Mouse (Mus musculus): Measurements from ENCODE around the gene Cald1.

The Cald1 gene

DNA sequence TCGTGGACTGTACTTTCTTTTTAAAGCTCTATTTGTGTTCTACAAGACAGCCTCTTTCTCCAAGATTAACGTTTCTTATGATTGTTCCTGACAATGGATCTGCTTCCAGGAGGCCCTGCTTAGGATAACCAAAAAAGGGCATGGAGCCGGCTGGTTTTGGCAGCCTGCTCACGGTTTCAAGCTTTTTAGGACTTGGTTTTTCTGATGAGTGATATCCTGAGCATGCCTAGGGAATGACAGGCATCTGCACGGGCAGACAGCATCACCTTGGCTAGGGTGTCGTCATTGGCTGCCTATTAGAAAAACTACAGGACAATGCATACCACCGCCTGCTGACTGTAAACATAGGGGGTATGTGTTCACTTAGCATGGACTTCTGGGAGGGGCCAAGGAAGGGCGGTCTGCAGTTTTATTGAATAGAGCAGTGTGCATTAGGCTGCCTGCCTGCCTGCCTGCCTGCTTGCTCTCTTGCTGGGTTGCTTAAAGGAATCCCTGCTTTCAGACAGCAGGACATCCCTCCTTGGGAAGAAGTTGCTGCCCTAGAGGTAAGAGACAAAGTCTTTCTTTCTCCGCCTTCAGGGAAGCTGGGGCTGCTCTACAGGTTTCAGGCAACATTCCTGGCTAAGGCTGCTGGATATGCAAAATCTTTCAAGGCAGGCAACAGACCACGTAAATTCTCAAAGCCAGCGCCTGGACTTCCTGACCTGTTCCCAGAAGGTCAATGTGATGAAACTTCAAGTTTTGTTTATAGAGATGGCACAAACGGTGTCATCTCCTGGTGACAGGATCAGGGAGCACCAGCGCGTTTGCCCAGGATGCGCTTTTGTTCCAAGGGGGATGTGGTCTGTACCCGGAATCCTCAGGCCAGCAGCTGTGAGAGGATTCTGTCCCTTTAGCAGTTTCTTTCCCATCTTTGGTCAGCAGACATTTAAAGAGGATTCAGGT lies at the start of gene Cald1:
TSS of gene Cald1 (plus strand) at position 380 of the 945 bp plus-strand sequence.
- DNase-seq (ENCODE audit: low read depth) = no peak

DNA sequence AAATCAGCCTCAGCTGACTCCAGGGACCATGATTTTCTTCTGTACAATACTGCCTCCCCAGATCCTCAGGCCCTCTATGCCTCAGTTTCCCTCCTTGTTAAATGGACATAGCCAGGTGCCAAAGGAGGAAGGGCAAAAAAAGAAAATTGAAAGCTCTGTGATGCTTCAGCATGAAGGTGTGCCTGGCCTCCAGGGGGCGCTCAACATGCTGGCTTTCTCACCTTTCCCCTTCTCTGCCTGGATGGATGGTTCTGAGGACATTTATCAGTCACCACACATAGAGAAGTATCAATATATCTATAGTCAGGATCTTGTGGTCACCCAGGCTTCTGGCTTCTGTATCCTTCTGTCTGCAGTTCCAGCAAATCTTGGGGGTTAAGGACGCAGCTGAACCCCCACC lies 49.3 kb upstream of the Cald1 start:
- DNase-seq (ENCODE audit: low read depth) = peak; percentile 18

DNA sequence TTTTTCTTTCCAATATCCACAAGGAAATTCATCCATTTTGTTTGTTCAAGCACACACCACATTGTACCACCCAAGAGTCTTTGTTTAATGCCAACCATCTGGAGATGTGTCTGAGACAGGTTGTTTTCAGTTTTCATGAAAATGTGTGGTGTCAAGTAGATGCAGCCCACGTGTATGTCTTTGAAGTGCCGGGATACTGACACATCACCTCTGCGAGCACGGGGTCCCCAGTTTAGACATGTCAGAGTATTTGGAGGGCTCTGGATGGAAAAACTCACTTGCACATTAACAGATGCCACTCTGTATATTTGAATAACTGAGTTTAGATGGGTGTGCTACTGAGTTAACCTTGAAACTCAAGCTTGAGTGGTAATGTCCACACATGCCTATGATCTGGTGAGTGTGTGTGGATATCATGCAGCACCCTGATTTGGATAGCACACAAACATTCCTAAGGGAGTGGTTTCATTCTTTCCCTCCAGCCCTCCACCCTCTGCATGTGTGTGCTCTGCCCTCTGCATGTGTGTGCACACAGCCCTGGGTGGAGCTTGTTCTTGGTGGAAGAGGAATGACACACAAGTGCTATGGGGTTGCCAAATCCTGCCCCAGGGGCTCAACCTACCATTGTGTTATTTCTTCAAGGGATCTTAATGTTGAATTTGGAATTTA lies 45.7 kb upstream of the Cald1 start:
- no peak for DNase-seq (ENCODE audit: low read depth)

DNA sequence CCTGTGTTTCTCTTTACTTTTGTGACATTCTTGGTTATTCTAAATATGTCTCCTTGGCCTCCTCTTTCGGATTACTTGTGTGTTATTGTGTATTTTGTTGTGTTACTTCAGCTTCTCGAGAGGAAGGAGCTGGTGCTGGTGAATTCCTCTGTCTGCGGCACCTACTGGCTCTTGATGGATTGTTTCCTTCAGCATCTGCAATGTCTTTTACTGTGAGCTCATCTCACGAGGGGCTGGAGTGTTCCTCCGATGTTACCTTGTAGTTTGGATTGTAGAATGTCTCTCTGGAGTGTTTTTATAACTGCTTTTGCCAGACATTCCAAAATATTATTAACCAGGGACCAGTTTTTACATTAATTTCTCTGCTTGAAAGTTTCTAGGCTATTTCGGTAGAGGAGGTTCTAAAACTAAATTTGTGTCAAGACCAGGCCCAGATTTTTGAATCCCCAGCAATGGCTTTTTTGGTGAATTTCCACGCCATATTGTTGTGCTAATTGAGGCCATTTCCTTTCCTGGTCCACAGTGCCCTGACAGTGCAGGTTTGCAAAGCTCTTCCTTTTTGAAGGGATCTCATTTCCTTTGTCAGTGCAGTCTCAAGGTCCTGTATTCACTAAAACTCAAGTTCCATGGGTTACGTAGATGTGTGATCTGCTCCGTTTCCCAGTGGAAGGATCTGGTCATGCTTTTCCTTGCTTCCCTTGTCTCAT lies 43.9 kb upstream of the Cald1 start:
- DNase-seq (ENCODE audit: low read depth) = no peak

DNA sequence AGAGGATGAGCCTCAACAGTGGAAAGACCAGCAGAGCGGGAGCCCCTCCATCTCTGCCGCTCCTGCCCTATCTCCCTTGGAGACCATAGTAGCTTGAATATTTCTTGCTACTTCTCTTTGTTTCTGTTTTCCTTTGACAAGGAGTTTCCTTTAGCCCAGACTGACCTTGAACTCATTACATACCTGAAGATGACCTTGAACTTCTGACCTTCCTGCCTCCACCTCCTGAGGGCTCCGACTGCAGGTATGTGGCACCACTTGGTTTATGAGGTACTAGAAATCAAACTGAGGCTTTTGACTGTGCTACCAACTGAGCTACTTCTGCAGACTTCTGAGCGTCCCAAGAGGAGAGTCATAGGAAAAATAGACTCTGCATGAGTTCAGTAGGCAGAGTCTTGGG lies 38.8 kb upstream of the Cald1 start:
- no peak for DNase-seq (ENCODE audit: low read depth)

DNA sequence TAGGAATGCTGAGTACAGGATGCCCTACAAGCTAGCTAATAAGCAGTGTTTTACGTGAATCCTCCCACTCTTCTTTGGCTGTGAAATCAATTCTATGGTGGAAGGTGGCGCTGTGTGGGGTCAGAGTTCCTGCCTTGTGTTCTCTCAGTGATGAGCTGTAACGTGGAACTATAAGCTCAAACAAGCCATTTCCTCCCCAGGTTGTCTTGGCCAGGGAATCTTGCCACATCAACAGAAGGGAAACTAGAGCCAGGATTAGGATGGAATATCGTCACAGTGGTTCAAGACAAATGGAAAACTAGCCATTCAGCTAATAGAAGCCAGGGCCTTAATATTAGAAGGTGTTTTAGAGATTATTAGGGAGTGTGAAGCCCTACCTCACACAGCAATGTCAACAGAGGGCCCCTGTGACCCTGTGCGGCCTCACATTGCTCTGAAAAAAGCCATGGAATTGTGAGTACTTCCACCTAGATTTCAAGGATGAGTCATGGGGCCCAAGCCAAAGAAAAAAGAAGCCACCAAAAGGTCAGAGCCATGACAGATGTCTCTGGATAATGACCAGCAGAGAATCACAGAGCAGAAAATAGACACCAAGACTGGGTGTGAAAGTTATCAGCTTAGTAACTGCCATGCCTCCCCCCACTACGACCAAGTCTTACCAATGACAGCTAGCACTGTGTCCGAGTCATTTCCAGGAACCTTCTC lies 33.0 kb upstream of the Cald1 start:
- no peak for DNase-seq (ENCODE audit: low read depth)

DNA sequence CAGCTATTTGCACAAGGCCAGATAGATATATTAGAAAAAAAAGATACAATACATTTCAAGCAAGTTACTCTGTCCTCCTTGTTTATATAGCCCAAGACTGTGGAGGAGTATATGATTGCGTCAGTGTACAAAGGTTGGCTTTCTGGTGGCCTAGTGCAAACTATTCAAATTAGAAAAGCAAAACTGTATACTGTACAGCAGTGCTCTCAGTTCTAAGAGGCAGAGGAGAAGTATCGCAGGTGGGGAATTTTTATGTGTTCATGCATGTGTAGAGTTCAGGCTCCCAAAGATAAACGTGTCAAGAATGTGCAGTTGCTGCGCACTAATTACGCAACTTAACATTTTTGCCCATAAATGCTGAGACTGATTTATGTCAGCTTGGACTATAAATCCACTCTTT lies 31.0 kb upstream of the Cald1 start:
- DNase-seq (ENCODE audit: low read depth) = no peak

DNA sequence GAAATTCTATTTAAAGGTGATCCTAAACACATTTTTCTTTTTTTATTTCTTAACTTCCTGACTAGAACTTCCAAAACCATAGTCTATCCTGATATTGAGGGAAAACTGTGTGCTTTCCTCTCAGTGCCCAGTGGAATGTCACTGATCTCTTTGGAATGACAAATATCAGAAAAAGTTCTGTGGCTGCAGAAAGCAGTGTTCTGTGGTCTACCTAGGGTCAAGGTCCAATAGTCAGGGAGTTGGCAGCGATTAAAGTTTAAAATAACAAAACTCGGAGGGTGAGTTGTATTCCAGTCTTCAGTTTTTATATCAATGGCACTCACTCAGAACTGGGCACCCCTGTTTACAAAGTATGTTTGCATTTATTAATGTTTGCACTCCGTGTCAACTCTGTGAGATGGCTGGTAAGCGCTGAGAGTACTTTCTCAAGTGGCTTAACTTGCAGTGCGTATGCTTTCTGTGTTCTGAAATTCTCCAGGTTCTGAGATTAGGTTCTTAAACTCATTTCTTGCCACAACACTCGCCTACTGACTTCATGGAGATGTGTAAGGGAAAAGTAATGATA lies 18.7 kb upstream of the Cald1 start:
- DNase-seq (ENCODE audit: low read depth) = no peak

DNA sequence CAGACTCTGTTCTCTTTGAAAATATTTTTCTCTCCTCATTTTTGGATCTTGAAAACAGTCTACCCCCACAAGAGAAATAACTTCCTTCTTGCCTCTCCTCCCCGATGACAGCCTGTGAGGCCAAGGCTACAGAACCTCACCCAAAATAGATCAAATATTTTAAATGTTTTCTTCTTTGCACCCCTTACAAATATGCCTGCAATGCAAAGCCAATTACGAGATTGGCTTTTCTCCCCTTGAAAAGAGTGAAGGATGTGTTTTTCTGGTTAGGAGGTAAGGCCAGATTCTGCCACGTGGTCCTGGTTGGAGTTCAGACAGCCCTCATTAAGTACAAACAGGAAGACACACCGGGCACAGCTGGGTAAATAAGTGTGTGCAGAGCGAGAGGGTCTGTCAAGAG lies 14.9 kb upstream of the Cald1 start:
- no peak for DNase-seq (ENCODE audit: low read depth)

DNA sequence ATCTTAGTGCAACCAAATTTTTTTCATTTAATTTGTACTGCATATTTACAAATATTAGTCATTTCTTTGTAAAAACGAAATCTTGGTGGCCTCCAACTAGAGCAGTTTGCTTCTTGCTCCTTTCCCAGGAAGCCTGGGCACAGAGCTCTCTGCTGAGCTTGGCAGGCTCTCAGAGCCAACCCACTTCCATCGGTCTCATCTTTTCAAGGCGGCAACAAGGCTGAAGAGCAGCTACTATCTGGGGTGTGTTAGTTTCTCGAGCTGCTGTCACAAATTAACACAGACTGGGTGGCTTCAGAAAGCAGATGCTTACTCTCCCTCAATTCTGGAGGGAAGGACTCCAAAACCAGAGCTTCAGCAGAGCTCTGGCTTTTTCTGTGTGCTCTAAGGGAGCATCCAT lies 10.2 kb upstream of the Cald1 start:
- DNase-seq (ENCODE audit: low read depth) = no peak

DNA sequence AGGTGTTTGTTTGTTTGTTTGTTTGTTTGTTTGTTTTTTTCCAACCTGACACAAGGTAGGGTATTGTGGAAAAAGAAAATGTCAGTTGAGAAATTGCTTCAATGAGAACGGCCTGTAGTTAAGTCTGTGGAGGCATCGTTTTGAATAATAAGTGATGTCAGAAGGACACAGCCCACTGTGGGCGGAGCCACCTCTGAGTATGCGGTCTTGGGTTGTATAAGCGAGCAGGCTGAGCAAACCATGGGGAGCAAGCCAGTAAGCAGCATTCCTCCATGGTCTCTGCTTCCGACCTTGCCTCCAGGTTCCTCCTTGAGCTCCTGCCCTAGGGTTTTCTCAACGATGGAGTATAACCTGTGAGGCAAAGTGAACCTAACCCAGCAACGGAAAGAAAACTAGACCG lies 7.6 kb upstream of the Cald1 start:
- DNase-seq (ENCODE audit: low read depth) = no peak

DNA sequence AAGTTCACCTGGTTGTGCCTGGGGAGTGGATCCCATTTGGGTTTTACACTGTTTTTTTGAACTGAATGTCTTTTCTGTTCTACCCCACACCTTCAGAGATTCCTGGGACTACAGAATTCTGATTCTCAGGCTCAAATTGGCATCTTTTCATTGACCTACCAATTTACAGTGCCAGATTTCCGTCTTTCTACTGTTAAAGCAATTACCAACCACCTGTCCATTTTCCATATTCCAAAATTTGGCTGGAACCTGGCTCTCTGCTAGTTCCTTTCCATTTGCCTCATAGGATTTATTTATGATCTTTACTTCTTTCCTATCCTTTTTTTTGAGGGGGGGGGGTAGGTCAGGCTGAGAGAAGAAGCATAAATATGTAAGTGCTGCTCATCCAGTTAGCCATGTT lies 4.9 kb upstream of the Cald1 start:
- no peak for DNase-seq (ENCODE audit: low read depth)

DNA sequence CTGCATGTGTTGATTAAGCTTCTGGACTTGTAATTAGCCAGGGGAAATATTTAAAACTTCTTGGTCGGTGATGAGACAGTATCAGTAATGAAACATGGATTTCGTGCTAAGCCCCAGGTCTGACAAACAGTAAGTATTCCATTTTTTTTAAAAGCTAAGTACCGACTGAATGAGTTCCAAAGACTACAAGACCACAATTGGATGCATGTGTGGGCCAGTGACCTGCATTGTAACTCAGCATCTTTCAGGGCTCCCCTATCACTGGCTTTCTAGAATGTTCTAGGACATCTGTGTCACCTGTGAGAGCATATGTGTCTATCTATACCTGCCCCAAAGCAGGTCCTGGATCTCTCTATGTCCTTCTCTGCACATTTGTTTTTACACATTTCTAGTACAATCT lies 984 bp upstream of the Cald1 start:
- DNase-seq (ENCODE audit: low read depth) = no peak

DNA sequence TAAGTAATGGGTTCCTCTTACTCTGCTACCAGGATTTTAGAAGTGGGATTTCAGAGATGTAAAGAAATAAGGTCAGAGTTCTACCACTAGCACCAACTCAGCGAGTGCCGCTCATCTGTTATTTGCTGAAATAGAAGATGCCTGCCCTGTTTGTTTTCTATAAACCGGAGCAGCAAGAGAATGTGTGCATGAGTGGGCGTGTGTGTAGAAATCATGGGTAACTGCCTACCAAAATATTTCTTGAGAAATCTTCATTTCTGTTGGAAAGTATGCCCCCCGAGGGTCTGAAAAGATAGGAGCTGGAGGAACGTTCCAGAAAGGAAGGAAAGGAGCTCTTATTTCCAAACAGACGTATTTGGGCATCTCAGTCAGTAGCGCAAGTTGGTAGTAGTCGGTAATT lies 871 bp downstream of the Cald1 start:
- no peak for DNase-seq (ENCODE audit: low read depth)

DNA sequence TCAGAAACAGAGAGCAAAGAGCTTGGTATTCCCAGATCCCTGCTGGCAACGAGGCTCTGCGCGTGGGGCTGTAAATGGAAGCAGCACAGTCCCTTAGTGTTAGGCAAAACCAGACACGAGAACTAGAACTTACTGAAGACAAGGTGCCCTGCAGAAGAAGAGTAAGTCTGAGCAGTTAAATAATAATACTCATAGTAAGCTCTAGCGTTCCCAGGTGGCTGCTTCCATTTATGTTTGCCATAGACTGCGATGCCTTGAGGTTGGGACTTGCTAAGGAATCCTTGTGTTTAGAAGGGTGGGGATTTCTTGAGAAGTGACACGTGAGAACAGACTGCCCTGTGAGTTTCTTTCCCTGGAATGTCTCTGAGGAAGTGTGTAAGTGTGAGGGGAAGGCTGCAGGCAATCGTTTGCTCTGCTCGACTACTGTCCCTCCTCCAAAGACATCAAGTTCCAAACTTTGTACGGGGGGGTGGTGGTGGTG lies 1.4 kb downstream of the Cald1 start:
- no peak for DNase-seq (ENCODE audit: low read depth)

DNA sequence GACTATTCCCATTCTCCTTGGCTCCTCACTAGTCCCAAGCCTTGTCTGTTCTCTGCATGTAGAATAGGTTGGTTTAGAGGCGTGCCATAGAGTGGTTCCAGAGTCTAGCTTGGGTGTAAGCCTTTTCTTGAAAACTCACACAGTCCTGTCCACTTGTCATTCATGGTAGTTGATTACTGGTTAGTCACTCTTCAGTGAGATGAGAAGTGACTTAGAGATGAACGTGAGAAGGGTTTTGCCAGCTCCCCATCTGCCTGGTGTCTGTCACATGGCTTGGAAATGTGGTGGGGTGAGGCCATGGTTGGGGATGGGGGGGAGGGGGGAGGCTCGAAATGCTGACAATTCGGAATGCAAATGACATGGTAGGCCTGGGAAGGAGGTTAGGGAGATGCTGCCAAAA lies 2.5 kb downstream of the Cald1 start:
- DNase-seq (ENCODE audit: low read depth) = no peak

DNA sequence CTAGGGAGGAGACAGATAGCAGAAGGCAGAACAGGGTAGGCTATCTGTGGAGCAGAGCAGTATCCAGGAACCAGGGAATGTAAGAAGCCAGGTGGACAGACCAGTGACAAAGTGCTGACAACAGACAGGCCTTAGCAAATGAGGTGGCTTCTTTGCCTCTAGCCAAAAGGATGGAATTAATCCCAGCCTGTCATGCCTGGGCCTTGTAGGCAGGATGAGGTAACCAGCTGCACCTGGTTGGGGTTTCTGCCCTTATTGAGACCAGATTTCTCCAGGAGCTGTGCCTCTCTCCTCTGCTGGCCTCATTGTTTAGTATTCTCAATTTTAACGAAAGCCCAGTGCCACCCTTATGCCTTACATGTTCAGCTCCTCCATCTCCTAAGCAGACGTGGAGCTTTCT lies 3.8 kb downstream of the Cald1 start:
- DNase-seq (ENCODE audit: low read depth) = no peak

DNA sequence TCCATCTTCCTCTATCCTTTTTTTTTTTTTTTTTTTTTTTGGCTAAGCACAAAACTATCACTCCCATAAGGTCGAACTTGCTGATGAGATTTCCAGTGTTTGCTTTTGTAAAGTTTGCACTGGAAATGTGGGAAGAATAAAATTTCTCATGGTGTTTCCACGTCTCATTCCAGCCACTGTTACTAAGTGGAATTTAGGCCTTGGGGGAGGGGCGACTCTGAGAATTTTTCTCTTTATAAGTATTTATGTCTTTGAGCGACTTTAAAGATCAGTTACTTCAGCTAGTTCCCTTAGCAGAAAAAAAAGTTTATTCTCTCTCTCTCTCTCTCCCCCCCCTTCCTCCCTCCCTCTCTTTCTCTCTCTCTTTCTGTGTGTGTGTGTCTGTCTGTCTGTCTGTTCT lies 8.1 kb downstream of the Cald1 start:
- no peak for DNase-seq (ENCODE audit: low read depth)

DNA sequence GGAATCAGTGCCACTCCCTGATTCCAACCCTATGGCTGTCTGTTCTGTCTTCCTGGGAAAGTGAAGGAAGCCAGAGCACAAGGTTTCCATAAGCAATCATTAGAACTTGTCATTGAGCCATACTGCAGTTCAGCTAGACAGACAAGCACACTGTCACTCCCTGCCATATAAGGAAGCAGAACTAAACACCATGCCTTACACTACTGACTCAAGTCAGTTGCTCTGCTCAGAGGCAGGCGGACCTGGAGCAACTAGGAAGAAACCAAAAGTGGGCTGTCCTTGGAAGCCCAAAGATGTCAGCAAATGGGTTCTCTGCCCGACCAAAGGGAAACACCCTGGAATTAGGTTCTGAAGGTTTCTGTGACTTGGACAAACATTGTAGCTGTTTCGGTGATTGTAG lies 10.3 kb downstream of the Cald1 start:
- DNase-seq (ENCODE audit: low read depth) = no peak

DNA sequence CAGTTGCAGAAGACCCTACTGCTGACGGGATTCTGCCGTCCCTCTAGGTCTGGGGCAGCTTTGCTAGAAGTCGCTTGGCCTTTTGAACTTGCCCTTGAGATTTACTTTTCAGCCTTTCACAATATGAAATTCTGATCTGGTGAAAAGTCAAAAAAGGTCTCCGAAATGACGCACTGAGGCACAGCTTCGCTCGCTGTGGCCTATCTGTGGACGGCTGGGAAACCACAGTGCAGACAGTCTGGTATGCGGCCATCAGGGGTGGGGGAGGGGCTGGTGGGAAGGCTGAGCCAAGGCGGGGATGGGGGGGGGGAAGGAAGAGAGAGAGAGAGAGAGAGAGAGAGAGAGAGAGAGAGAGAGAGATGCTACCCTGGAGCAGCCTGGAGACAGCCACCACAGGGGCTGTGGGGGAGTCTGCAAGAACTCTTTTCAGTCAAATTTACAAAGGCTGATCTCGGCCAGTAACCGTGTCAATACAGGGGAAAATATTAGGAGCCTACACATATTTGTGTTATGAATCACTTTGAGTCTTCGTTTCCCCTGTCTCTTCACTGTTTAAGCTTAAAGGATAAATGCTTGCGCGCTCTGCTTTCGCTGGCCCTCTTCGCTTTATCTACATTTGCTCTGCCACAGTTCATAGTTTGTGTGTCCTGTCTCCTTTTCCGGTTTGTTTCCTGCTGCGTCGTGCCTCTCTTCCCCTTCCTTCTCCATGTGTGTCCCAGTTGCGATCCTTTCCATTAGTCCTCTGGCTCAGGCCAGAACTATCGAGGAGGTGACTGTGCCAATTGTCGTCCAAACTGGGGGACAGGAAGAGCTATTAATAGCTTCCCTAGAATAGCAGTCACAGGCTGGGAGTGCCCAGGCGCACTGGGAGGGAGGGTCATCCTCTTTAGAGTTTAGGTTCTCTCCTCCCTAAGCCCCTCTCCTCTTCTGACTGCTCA lies 11.9 kb downstream of the Cald1 start:
- DNase-seq (ENCODE audit: low read depth) = no peak

DNA sequence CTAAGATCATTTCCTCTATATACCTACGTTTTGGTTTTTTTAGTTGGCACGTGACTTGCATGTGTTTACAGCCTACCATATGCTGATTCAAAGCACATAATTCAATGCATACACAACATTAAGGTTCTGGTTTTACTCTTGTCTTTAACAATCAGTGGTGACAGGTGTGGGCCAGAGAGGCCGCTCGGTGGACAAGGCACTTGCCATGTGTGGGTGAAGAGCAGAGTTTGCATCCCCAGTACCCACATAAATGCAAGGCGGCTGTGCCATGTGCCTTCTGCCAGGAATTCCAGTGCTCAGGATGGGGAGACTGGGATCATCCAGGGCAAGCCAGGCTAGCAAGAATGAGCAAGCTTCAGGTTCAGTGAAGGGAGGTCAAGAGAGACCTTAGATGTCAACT lies 14.8 kb downstream of the Cald1 start:
- DNase-seq (ENCODE audit: low read depth) = no peak

All from c-Kit-positive CD71-negative TER-119-negative erythroid progenitor cells, embryonic 14.5 days (primary cell).